Mouse (Mus musculus): ENCODE measurements at regions not wholly inside any gene's neighbourhood (a gene's known extent, or its start where the extent isn't known, plus 50 kb on each side); places are given as distances from the start of the nearest gene placed in this dataset.

DNA sequence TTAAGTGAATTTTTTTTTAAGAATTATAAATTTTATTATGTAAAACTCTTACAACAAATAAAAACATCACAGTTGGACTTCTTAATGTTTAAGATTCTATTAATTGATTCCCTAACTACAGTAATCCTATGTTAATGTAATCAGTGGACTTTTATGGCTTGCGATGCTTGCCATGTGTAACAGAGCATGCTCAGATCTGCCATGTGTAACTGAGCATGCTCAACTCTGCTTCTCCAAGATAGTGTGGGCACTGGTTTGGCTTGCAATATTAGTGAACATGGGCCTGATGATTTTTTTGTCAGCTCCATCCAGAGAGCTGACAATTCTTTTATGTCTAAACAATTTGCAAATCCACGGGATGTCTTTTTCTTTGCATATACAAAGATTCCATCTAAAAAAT lies 66.4 kb upstream of the Tas2r119 start:
- Histone ChIP-seq H3K27me3 (replicated peaks; ENCODE audit: control insufficient read depth, insufficient read depth, low read length) (no peaks in the 10 kb centered on the region), H3K4me3 (ENCODE audit: insufficient read depth, low read depth, low read length) (no peak overlapping the region), H3K36me3 (ENCODE audit: control insufficient read depth, insufficient read depth, low read length) (no peaks in the 10 kb centered on the region), H3K27ac (ENCODE audit: insufficient read depth, low read depth, low read length) (no peak overlapping the region), H3K4me1 (ENCODE audit: control insufficient read depth, insufficient read depth, low read length) (no peaks in the 10 kb centered on the region)
- TF ChIP-seq CTCF (conservative IDR thresholded peaks at IDR 0.05; ENCODE audit: insufficient read depth, insufficient read length, low read depth, low read length) (no peak), POLR2A (IDR thresholded peaks at IDR 0.05; ENCODE audit: low read depth, low read length) (no peak)
- WGBS: 95% methylated on average over 2 of the region's 2 CpGs
- no peak for DNase-seq
